Mouse (Mus musculus): ENCODE measurements around the gene Rpgrip1.

Rpgrip1 gene

GRCm38 (mm10) chr14:52118823-52119608 lies 8.5 kb downstream of the Rpgrip1 start:
- DNase-seq (ENCODE audit: low read depth in 1 of 2, low spot score in 2 of 2), result peak in 1 of 2 experiments; percentile 8

GRCm38 (mm10) chr14:52120169-52120568 lies 9.7 kb downstream of the Rpgrip1 start:
- peak in 1 of 2 experiments; percentile 4 for DNase-seq (ENCODE audit: low read depth in 1 of 2, low spot score in 2 of 2)

GRCm38 (mm10) chr14:52123918-52124317 lies 13.4 kb downstream of the Rpgrip1 start:
- peak in 1 of 2 experiments; percentile 58 for DNase-seq (ENCODE audit: low read depth in 1 of 2, low spot score in 2 of 2)

- no peak for DNase-seq (ENCODE audit: low read depth in 1 of 2, low spot score in 2 of 2)
Measured at GRCm38 (mm10) chr14:52124636-52125035, 14.1 kb downstream of the Rpgrip1 start.

- DNase-seq (ENCODE audit: low read depth in 1 of 2, low spot score in 2 of 2), result peak in 1 of 2 experiments; percentile 2
Measured at GRCm38 (mm10) chr14:52133584-52133983, 23.1 kb downstream of the Rpgrip1 start.

- no peak for DNase-seq (ENCODE audit: low read depth in 1 of 2, low spot score in 2 of 2)
Measured at GRCm38 (mm10) chr14:52140577-52141444, 30.3 kb downstream of the Rpgrip1 start.

GRCm38 (mm10) chr14:52141445-52142127 lies 31.1 kb downstream of the Rpgrip1 start:
- no peak for DNase-seq (ENCODE audit: low read depth in 1 of 2, low spot score in 2 of 2)

GRCm38 (mm10) chr14:52144165-52144564 lies 33.7 kb downstream of the Rpgrip1 start:
- no peak for DNase-seq (ENCODE audit: low read depth in 1 of 2, low spot score in 2 of 2)

GRCm38 (mm10) chr14:52146540-52146939 lies 36.0 kb downstream of the Rpgrip1 start:
- no peak for DNase-seq (ENCODE audit: low read depth in 1 of 2, low spot score in 2 of 2)

GRCm38 (mm10) chr14:52149888-52150287 lies 39.4 kb downstream of the Rpgrip1 start:
- DNase-seq (ENCODE audit: low read depth in 1 of 2, low spot score in 2 of 2), result no peak

- DNase-seq (ENCODE audit: low read depth in 1 of 2, low spot score in 2 of 2), result no peak
Measured at GRCm38 (mm10) chr14:52152179-52152578, 41.7 kb downstream of the Rpgrip1 start.

GRCm38 (mm10) chr14:52152613-52153012 lies 42.1 kb downstream of the Rpgrip1 start:
- DNase-seq (ENCODE audit: low read depth in 1 of 2, low spot score in 2 of 2), result no peak

- no peak for DNase-seq (ENCODE audit: low read depth in 1 of 2, low spot score in 2 of 2)
Measured at GRCm38 (mm10) chr14:52155008-52155407, 44.5 kb downstream of the Rpgrip1 start.

- DNase-seq (ENCODE audit: low read depth in 1 of 2, low spot score in 2 of 2), result no peak
Measured at GRCm38 (mm10) chr14:52160911-52161310, 50.4 kb downstream of the Rpgrip1 start.

GRCm38 (mm10) chr14:52166571-52166970 lies 56.1 kb downstream of the Rpgrip1 start:
- DNase-seq (ENCODE audit: low read depth in 1 of 2, low spot score in 2 of 2), result no peak

- no peak for DNase-seq (ENCODE audit: low read depth in 1 of 2, low spot score in 2 of 2)
Measured at GRCm38 (mm10) chr14:52188788-52189187, 78.3 kb downstream of the Rpgrip1 start.

- no peak for DNase-seq (ENCODE audit: low read depth in 1 of 2, low spot score in 2 of 2)
Measured at GRCm38 (mm10) chr14:52189519-52189918, 79.0 kb downstream of the Rpgrip1 start.

GRCm38 (mm10) chr14:52190740-52191359 lies 80.3 kb downstream of the Rpgrip1 start:
- no peak for DNase-seq (ENCODE audit: low read depth in 1 of 2, low spot score in 2 of 2)

GRCm38 (mm10) chr14:52195691-52196090 lies 85.2 kb downstream of the Rpgrip1 start:
- DNase-seq (ENCODE audit: low read depth in 1 of 2, low spot score in 2 of 2), result peak; percentile 30 to 54

GRCm38 (mm10) chr14:52196230-52197155 lies 86.0 kb downstream of the Rpgrip1 start:
- DNase-seq (ENCODE audit: low read depth in 1 of 2, low spot score in 2 of 2), result no peak

Data from monocyte, adult 2 months (primary cell).